Mouse (Mus musculus) liver, adult 2 months (tissue): ENCODE results near the gene Myo1h. TPM values are rescaled to one million over a fixed set of nuclear protein-coding genes. Genes with fewer than 3 reads are reported as not detected.

Experiments
- DNase-seq: peaks from one replicate; pipeline ENCODE4 v3.0.0-alpha.2; 2011; ENCODE audit warnings: low read depth, low spot score; ENCODE audit errors: extremely low read depth
- H3K27ac ChIP-seq: fragments of 200-500 bp; replicated peaks from 2 replicates; pipeline ENCODE4 v1.5.1; 2012; ENCODE audit warnings: low read depth, mild to moderate bottlenecking, control low read depth, inconsistent platforms, low read length; ENCODE audit not compliant: insufficient read depth
- H3K27me3 ChIP-seq: fragments of 200-500 bp; 2 replicates; pipeline ENCODE4 v1.6.1; 2012; ENCODE audit warnings: mild to moderate bottlenecking, moderate library complexity, low read length, inconsistent platforms; ENCODE audit not compliant: control insufficient read depth, insufficient read depth
- H3K36me3 ChIP-seq: fragments of 200-500 bp; 2 replicates; pipeline ENCODE4 v1.6.1; 2012; ENCODE audit warnings: low read length, inconsistent platforms; ENCODE audit not compliant: control insufficient read depth, insufficient read depth
- H3K4me1 ChIP-seq: fragments of 200-500 bp; 2 replicates; pipeline ENCODE4 v1.6.1; 2011; ENCODE audit warnings: low read length; ENCODE audit not compliant: control insufficient read depth, insufficient read depth
- H3K4me3 ChIP-seq: fragments of 200-500 bp; 2 replicates; pipeline ENCODE4 v1.5.1; 2011; ENCODE audit warnings: low read depth, mild to moderate bottlenecking, control low read depth, low read length, moderate library complexity; ENCODE audit not compliant: insufficient read depth
- H3K79me2 ChIP-seq: fragments of 200-500 bp; 2 replicates; pipeline ENCODE4 v1.6.1; 2012; ENCODE audit warnings: inconsistent platforms, mild to moderate bottlenecking, low read length, moderate library complexity; ENCODE audit not compliant: control insufficient read depth, insufficient read depth
- H3K9ac ChIP-seq: fragments of 200-500 bp; 2 replicates; pipeline ENCODE4 v1.6.1; 2012; ENCODE audit warnings: low read depth, mild to moderate bottlenecking, control low read depth, inconsistent platforms, low read length
- CTCF ChIP-seq: fragments of 200-500 bp; IDR thresholded peaks from 2 replicates; pipeline ENCODE4 v1.5.1; 2011; ENCODE audit warnings: low read depth, low read length, control low read depth
- POLR2A ChIP-seq: fragments of 200-500 bp; IDR thresholded peaks from 2 replicates; pipeline ENCODE4 v1.6.1; 2011; ENCODE audit warnings: low read length, control low read depth; ENCODE audit not compliant: insufficient read depth; ENCODE audit errors: extremely low read depth
- WGBS: fragments of 180-500 bp; shearing (Covaris S2); methylation state at CpG from one replicate; pipeline ENCODE4 v1.1.7; 2018; 5-methylcytosine and 5-hydroxymethylcytosine counted together
- polyA plus RNA-seq: library from polyadenylated mRNA; depleted of rRNA; stranded (reverse); fragments of >200 nt; gene quantifications from 2 replicates; pipeline ENCODE4 v1.2.3, GENCODE M21; 2012; rRNA removed
- total RNA-seq: library from RNA; depleted of rRNA; stranded (reverse); fragments of >200 nt; gene quantifications from 2 replicates; pipeline ENCODE4 v1.2.3, GENCODE M21; 2014; rRNA removed

The Myo1h gene
- total RNA-seq (0.09 and 0.27 TPM in 2 replicates), polyA plus RNA-seq (not detected in 2 replicates)

DNA sequence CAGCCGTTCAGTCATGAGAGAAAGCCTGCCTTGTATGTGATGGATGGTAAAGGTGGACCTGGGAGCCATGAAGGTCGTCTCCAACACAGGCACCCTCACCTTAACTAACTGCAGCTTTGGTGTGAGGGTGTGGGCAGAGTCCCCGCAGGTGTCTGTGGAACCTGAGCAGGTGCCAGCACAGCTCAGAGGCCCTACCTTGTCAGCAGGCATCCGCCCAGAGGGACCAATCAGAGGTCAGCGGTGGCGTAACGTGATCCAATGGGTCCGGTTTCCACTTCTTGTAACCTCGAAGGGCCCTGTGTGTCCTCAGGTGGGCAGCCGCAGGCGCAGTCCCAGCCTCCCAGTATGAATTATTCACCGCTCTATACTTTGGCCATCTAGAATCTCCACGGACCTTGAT is at the start of gene Myo1h:
TSS of gene Myo1h (plus strand) at position 293 of the 400 bp plus-strand sequence.
- TF ChIP-seq CTCF = no peak
- TF ChIP-seq POLR2A = no peak
- H3K4me1 ChIP-seq = no peaks in the 10 kb centered on the region
- DNase-seq = no peak
- no peak within 1 kb of the TSS for H3K4me3 ChIP-seq
- H3K36me3 ChIP-seq = no peaks in the 10 kb centered on the region
- no peak within 1 kb of the TSS for H3K27ac ChIP-seq
- no peaks in the 10 kb centered on the region for H3K27me3 ChIP-seq
- 39% methylated on average over 13 of the region's 13 CpGs for WGBS
- H3K79me2 ChIP-seq = no peaks in the 10 kb centered on the region
- no peak within 1 kb of the TSS for H3K9ac ChIP-seq

DNA sequence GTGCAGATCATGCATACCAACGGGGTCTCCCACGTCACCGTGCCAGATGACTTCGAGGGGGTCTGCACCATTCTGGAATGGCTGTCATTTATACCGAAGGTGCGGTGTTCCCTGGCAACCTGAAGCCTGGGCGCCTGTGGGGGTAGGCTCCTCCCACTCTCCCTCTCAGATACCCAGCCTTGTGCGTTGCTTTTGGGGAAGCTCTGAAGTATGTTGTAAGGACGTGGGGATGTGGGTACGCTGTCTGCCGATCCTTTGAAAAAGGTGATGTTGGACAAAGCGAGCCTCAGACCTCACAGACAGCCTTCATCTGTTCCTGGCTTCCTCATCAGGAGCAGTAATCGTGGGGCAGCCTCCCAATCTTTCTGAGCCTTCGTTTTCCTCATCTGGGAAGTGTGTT is 49.2 kb upstream of the Myo1h start:
- WGBS = 79% methylated on average over 14 of the region's 14 CpGs
- Histone ChIP-seq H3K27ac (no peak overlapping the region), H3K4me1 (no peaks in the 10 kb centered on the region), H3K36me3 (peaks cover 42% of the 10 kb centered on the region), H3K9ac (no peak overlapping the region), H3K4me3 (no peak overlapping the region), H3K27me3 (no peaks in the 10 kb centered on the region), H3K79me2 (no peaks in the 10 kb centered on the region)
- no peak for TF ChIP-seq POLR2A
- no peak for TF ChIP-seq CTCF
- no peak for DNase-seq

DNA sequence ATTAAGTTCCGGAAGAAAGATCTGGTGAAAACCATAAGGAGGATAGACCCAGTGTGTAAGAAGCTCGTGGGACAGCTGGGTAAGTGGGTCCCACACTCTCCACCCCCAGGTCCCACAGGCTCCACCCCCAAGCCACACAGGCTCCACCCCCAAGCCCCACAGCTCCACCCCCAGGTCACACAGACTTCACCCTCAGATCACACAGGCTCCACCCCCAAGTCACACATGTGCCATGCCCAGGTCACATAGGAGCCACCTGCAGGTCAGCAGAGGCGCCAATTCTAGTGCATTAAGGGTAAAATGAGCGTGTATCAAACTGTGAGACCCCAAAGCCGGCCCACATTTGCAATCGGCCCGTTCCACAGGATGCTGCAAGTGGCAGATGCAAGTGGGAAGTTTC is 42.5 kb upstream of the Myo1h start:
- H3K27ac ChIP-seq = no peak overlapping the region
- peaks cover 42% of the 10 kb centered on the region for H3K36me3 ChIP-seq
- TF ChIP-seq POLR2A (no peak), CTCF (no peak)
- no peaks in the 10 kb centered on the region for H3K79me2 ChIP-seq
- H3K27me3 ChIP-seq = no peaks in the 10 kb centered on the region
- no peaks in the 10 kb centered on the region for H3K4me1 ChIP-seq
- peak; percentile 15 for DNase-seq
- 83% methylated on average over 7 of the region's 7 CpGs for WGBS
- no peak overlapping the region for H3K4me3 ChIP-seq
- no peak overlapping the region for H3K9ac ChIP-seq

DNA sequence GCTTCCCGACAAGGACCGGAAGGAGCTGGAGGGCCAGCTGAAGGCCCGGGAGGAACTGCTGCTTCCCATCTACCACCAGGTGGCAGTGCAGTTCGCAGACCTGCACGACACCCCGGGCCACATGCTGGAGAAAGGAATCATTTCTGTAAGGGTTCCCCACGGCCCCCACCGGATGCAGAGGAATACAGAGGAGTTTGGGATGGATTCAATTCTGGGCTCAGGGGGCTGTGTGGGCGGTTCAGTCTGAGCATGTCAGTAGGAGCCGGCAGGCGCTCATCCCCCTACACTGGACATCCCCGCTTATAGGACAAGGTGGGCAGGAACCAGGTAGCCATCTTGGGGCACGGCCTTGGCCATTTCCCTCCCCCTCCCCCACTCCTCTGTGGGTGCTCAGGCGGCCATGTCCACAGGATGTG is 40.8 kb upstream of the Myo1h start:
- Histone ChIP-seq H3K27ac (no peak overlapping the region), H3K27me3 (no peaks in the 10 kb centered on the region), H3K9ac (no peak overlapping the region), H3K36me3 (peaks cover 31% of the 10 kb centered on the region), H3K79me2 (no peaks in the 10 kb centered on the region), H3K4me3 (no peak overlapping the region), H3K4me1 (no peaks in the 10 kb centered on the region)
- WGBS = 43% methylated on average over 14 of the region's 14 CpGs
- TF ChIP-seq POLR2A (no peak), CTCF (peak; percentile 85)
- peak; percentile 9 for DNase-seq

DNA sequence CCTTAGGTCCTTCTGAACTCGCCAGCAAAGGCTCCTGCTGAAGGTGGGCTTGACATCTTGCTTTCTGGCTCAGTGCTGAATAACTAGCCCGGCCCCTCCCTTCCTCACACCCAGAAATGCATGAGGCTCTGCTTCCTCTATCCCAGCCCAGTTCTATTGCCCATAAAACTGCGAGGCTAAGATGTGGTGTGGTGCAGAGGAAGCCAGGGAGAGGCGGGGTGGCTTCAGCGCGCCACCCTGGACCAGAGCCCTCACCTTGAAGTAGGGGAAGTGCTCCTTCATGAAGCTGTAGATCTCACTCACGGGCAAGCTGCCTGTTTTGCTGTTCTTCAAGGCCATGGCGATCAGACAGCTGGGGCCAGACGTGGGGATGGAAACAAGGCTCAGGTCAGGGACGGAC is 29.5 kb upstream of the Myo1h start:
- 80% methylated on average over 10 of the region's 10 CpGs for WGBS
- no peaks in the 10 kb centered on the region for H3K4me1 ChIP-seq
- no peak for TF ChIP-seq CTCF
- TF ChIP-seq POLR2A = no peak
- no peak for DNase-seq
- no peaks in the 10 kb centered on the region for H3K27me3 ChIP-seq
- no peaks in the 10 kb centered on the region for H3K36me3 ChIP-seq
- no peak overlapping the region for H3K27ac ChIP-seq
- no peaks in the 10 kb centered on the region for H3K79me2 ChIP-seq
- no peak overlapping the region for H3K4me3 ChIP-seq
- H3K9ac ChIP-seq = no peak overlapping the region

DNA sequence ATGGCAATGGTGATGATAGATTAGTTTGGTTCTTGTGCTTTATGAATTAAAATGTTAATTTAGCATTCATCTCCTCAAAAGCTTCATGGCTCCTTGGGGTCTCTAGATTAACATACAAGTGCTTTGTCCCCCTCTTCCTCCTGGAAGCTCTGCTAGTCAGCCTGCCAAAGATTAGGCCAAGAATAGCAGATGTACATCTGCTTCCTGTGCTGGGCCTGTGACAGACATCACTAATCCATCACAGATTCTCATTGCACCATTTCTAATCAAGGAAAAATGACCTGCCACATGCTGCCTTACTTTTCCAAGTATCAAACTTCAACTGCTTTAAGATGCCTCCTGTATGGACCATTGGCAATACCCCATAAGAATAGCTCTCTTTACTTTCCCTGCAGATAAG is 27.5 kb upstream of the Myo1h start:
- Histone ChIP-seq H3K36me3 (no peaks in the 10 kb centered on the region), H3K79me2 (no peaks in the 10 kb centered on the region), H3K4me3 (no peak overlapping the region), H3K4me1 (no peaks in the 10 kb centered on the region), H3K9ac (no peak overlapping the region), H3K27ac (no peak overlapping the region), H3K27me3 (no peaks in the 10 kb centered on the region)
- no peak for DNase-seq
- TF ChIP-seq POLR2A (no peak), CTCF (no peak)
